Mouse (Mus musculus): Measurements from ENCODE around the gene Lmod2. TPM values are rescaled to one million over a fixed set of nuclear protein-coding genes. Genes with fewer than 3 reads are reported as not detected.

Gene Lmod2
- polyA plus RNA-seq, 1 experiment from 2014 or later, result 2.7 TPM

GRCm38 (mm10) chr6:24602351-24602750, 4.8 kb downstream of the Lmod2 start:
- no peak overlapping the region for H3K9ac ChIP-seq
- H3K4me1 ChIP-seq, result no peaks in the 10 kb centered on the region
- no peaks in the 10 kb centered on the region for H3K9me3 ChIP-seq (replicated peaks)
- no peaks in the 10 kb centered on the region for H3K27me3 ChIP-seq
- H3K36me3 ChIP-seq, result no peaks in the 10 kb centered on the region
- no peak for ATAC-seq (ENCODE audit: insufficient number of reproducible peaks, low FRiP score, low TSS enrichment, low read depth)
- WGBS, result 59% methylated on average over 3 of the region's 3 CpGs
- H3K4me2 ChIP-seq (replicated peaks), result no peak overlapping the region
- H3K27ac ChIP-seq (replicated peaks), result no peak overlapping the region
- H3K4me3 ChIP-seq (replicated peaks), result no peak overlapping the region

GRCm38 (mm10) chr6:24602993-24603392, 5.4 kb downstream of the Lmod2 start:
- no peaks in the 10 kb centered on the region for H3K27me3 ChIP-seq
- H3K4me1 ChIP-seq, result no peaks in the 10 kb centered on the region
- ATAC-seq (ENCODE audit: insufficient number of reproducible peaks, low FRiP score, low TSS enrichment, low read depth), result no peak
- no peak overlapping the region for H3K9ac ChIP-seq
- H3K9me3 ChIP-seq (replicated peaks), result no peaks in the 10 kb centered on the region
- H3K4me2 ChIP-seq (replicated peaks), result no peak overlapping the region
- no peak overlapping the region for H3K4me3 ChIP-seq (replicated peaks)
- no peaks in the 10 kb centered on the region for H3K36me3 ChIP-seq
- no peak overlapping the region for H3K27ac ChIP-seq (replicated peaks)
- 89% methylated on average over 5 of the region's 5 CpGs for WGBS

GRCm38 (mm10) chr6:24604289-24604688, 6.7 kb downstream of the Lmod2 start:
- Histone ChIP-seq H3K27ac (replicated peaks) (no peak overlapping the region), H3K9me3 (replicated peaks) (no peaks in the 10 kb centered on the region), H3K9ac (no peak overlapping the region), H3K4me3 (replicated peaks) (no peak overlapping the region), H3K4me1 (no peaks in the 10 kb centered on the region), H3K36me3 (no peaks in the 10 kb centered on the region), H3K4me2 (replicated peaks) (no peak overlapping the region), H3K27me3 (no peaks in the 10 kb centered on the region)
- no peak for ATAC-seq (ENCODE audit: insufficient number of reproducible peaks, low FRiP score, low TSS enrichment, low read depth)
- 94% methylated on average over 7 of the region's 7 CpGs for WGBS

GRCm38 (mm10) chr6:24605631-24606030, 8.1 kb downstream of the Lmod2 start:
- no peaks in the 10 kb centered on the region for H3K36me3 ChIP-seq
- H3K9me3 ChIP-seq (replicated peaks), result no peaks in the 10 kb centered on the region
- WGBS, result 92% methylated on average over 8 of the region's 8 CpGs
- no peak overlapping the region for H3K9ac ChIP-seq
- H3K4me2 ChIP-seq (replicated peaks), result no peak overlapping the region
- H3K4me3 ChIP-seq (replicated peaks), result no peak overlapping the region
- H3K27ac ChIP-seq (replicated peaks), result no peak overlapping the region
- H3K4me1 ChIP-seq, result no peaks in the 10 kb centered on the region
- no peaks in the 10 kb centered on the region for H3K27me3 ChIP-seq
- ATAC-seq (ENCODE audit: insufficient number of reproducible peaks, low FRiP score, low TSS enrichment, low read depth), result no peak

GRCm38 (mm10) chr6:24606512-24606911, 8.9 kb downstream of the Lmod2 start:
- no peak overlapping the region for H3K9ac ChIP-seq
- no peaks in the 10 kb centered on the region for H3K9me3 ChIP-seq (replicated peaks)
- no peak overlapping the region for H3K27ac ChIP-seq (replicated peaks)
- ATAC-seq (ENCODE audit: insufficient number of reproducible peaks, low FRiP score, low TSS enrichment, low read depth), result no peak
- 87% methylated on average over 10 of the region's 10 CpGs for WGBS
- H3K4me3 ChIP-seq (replicated peaks), result no peak overlapping the region
- H3K4me1 ChIP-seq, result no peaks in the 10 kb centered on the region
- no peak overlapping the region for H3K4me2 ChIP-seq (replicated peaks)
- H3K27me3 ChIP-seq, result no peaks in the 10 kb centered on the region
- H3K36me3 ChIP-seq, result no peaks in the 10 kb centered on the region

GRCm38 (mm10) chr6:24607531-24607930, 10.0 kb downstream of the Lmod2 start:
- H3K9ac ChIP-seq, result no peak overlapping the region
- H3K27ac ChIP-seq (replicated peaks), result no peak overlapping the region
- ATAC-seq (ENCODE audit: insufficient number of reproducible peaks, low FRiP score, low TSS enrichment, low read depth), result no peak
- no peaks in the 10 kb centered on the region for H3K36me3 ChIP-seq
- 87% methylated on average over 15 of the region's 15 CpGs for WGBS
- H3K9me3 ChIP-seq (replicated peaks), result no peaks in the 10 kb centered on the region
- no peaks in the 10 kb centered on the region for H3K27me3 ChIP-seq
- no peak overlapping the region for H3K4me2 ChIP-seq (replicated peaks)
- no peaks in the 10 kb centered on the region for H3K4me1 ChIP-seq
- no peak overlapping the region for H3K4me3 ChIP-seq (replicated peaks)

GRCm38 (mm10) chr6:24608129-24608528, 10.6 kb downstream of the Lmod2 start:
- no peak for ATAC-seq (ENCODE audit: insufficient number of reproducible peaks, low FRiP score, low TSS enrichment, low read depth)
- H3K9me3 ChIP-seq (replicated peaks), result no peaks in the 10 kb centered on the region
- 86% methylated on average over 4 of the region's 4 CpGs for WGBS
- H3K4me1 ChIP-seq, result no peaks in the 10 kb centered on the region
- no peak overlapping the region for H3K4me3 ChIP-seq (replicated peaks)
- no peak overlapping the region for H3K9ac ChIP-seq
- H3K4me2 ChIP-seq (replicated peaks), result no peak overlapping the region
- H3K36me3 ChIP-seq, result 0 out of 2 replicates have a peak, but pooled peaks cover 3% of the 10 kb centered on the region
- no peak overlapping the region for H3K27ac ChIP-seq (replicated peaks)
- H3K27me3 ChIP-seq, result no peaks in the 10 kb centered on the region

- H3K9ac ChIP-seq, result no peak overlapping the region
- 0 out of 2 replicates have a peak, but pooled peaks cover 7% of the 10 kb centered on the region for H3K36me3 ChIP-seq
- no peaks in the 10 kb centered on the region for H3K27me3 ChIP-seq
- no peak for ATAC-seq (ENCODE audit: insufficient number of reproducible peaks, low FRiP score, low TSS enrichment, low read depth)
- H3K27ac ChIP-seq (replicated peaks), result no peak overlapping the region
- H3K4me3 ChIP-seq (replicated peaks), result no peak overlapping the region
- H3K9me3 ChIP-seq (replicated peaks), result no peaks in the 10 kb centered on the region
- H3K4me1 ChIP-seq, result no peaks in the 10 kb centered on the region
- no peak overlapping the region for H3K4me2 ChIP-seq (replicated peaks)
- 91% methylated on average over 3 of the region's 3 CpGs for WGBS
These were observed 11.1 kb downstream of the Lmod2 start for GRCm38 (mm10) chr6:24608682-24609081.

- no peak for ATAC-seq (ENCODE audit: insufficient number of reproducible peaks, low FRiP score, low TSS enrichment, low read depth)
- H3K27ac ChIP-seq (replicated peaks), result no peak overlapping the region
- no peak overlapping the region for H3K4me2 ChIP-seq (replicated peaks)
- no peak overlapping the region for H3K4me3 ChIP-seq (replicated peaks)
- H3K9me3 ChIP-seq (replicated peaks), result no peaks in the 10 kb centered on the region
- H3K9ac ChIP-seq, result no peak overlapping the region
- H3K36me3 ChIP-seq, result 0 out of 2 replicates have a peak, but pooled peaks cover 7% of the 10 kb centered on the region
- no peaks in the 10 kb centered on the region for H3K27me3 ChIP-seq
- no peaks in the 10 kb centered on the region for H3K4me1 ChIP-seq
- 44% methylated on average over 4 of the region's 4 CpGs for WGBS
These were observed 12.0 kb downstream of the Lmod2 start for GRCm38 (mm10) chr6:24609531-24609930.

- WGBS, result 88% methylated on average over 4 of the region's 4 CpGs
- Histone ChIP-seq H3K4me2 (replicated peaks) (no peak overlapping the region), H3K27me3 (no peaks in the 10 kb centered on the region), H3K4me1 (no peaks in the 10 kb centered on the region), H3K9me3 (replicated peaks) (no peaks in the 10 kb centered on the region), H3K27ac (replicated peaks) (no peak overlapping the region), H3K9ac (no peak overlapping the region), H3K36me3 (peaks cover 12% of the 10 kb centered on the region), H3K4me3 (replicated peaks) (no peak overlapping the region)
- ATAC-seq (ENCODE audit: insufficient number of reproducible peaks, low FRiP score, low TSS enrichment, low read depth), result no peak
These were observed 12.8 kb downstream of the Lmod2 start for GRCm38 (mm10) chr6:24610358-24610757.

GRCm38 (mm10) chr6:24612074-24612755, 14.7 kb downstream of the Lmod2 start:
- peaks cover 22% of the 10 kb centered on the region for H3K36me3 ChIP-seq
- WGBS, result 88% methylated on average over 7 of the region's 7 CpGs
- no peak overlapping the region for H3K9ac ChIP-seq
- H3K4me2 ChIP-seq (replicated peaks), result no peak overlapping the region
- H3K27ac ChIP-seq (replicated peaks), result no peak overlapping the region
- ATAC-seq (ENCODE audit: insufficient number of reproducible peaks, low FRiP score, low TSS enrichment, low read depth), result no peak
- no peaks in the 10 kb centered on the region for H3K9me3 ChIP-seq (replicated peaks)
- H3K4me1 ChIP-seq, result no peaks in the 10 kb centered on the region
- no peak overlapping the region for H3K4me3 ChIP-seq (replicated peaks)
- no peaks in the 10 kb centered on the region for H3K27me3 ChIP-seq

- WGBS, result 97% methylated on average over 6 of the region's 6 CpGs
- ATAC-seq (ENCODE audit: insufficient number of reproducible peaks, low FRiP score, low TSS enrichment, low read depth), result no peak
These were observed 15.8 kb downstream of the Lmod2 start for GRCm38 (mm10) chr6:24613346-24613745.

More at GRCm38 (mm10) chr6:24613346-24613745, 15.8 kb downstream of the Lmod2 start:
- no peaks in the 10 kb centered on the region for H3K27me3 ChIP-seq
- H3K27ac ChIP-seq (replicated peaks), result no peak overlapping the region
- peaks cover 32% of the 10 kb centered on the region for H3K36me3 ChIP-seq
- H3K9me3 ChIP-seq (replicated peaks), result no peaks in the 10 kb centered on the region
- no peak overlapping the region for H3K4me3 ChIP-seq (replicated peaks)
- H3K4me2 ChIP-seq (replicated peaks), result no peak overlapping the region
- H3K4me1 ChIP-seq, result no peaks in the 10 kb centered on the region
- H3K9ac ChIP-seq, result no peak overlapping the region

Data from embryonic facial prominence, embryonic 15.5 days (tissue).